Mouse (Mus musculus) bone marrow, adult 2 months (tissue): ENCODE measurements around the gene Epdr1.

Source experiments
- CTCF ChIP-seq: fragments of 200-500 bp; IDR thresholded peaks from 2 replicates; pipeline ENCODE4 v1.5.1; 2011; ENCODE audit warnings: low read length, control low read depth; ENCODE audit not compliant: control insufficient read depth, insufficient read depth
- POLR2A ChIP-seq: fragments of 200-500 bp; IDR thresholded peaks from 2 replicates; pipeline ENCODE4 v1.6.1; 2011; ENCODE audit warnings: low read depth, mild to moderate bottlenecking, control low read depth, low read length, borderline replicate concordance; ENCODE audit not compliant: control insufficient read depth

- TF ChIP-seq POLR2A (no peak), CTCF (no peak)
Observed at GRCm38 (mm10) chr13:19640203-19640851, 20.6 kb upstream of the Epdr1 start.
